Mouse (Mus musculus) CD4-positive, CD25-positive, alpha-beta regulatory T cell, adult 2 months (primary cell): ENCODE results near the gene Maml3.

ENCODE experiments used
- DNase-seq: peaks from one replicate; pipeline ENCODE4 v3.0.0-alpha.2; 2012; ENCODE audit warnings: low read depth, low spot score

Maml3 gene

DNA sequence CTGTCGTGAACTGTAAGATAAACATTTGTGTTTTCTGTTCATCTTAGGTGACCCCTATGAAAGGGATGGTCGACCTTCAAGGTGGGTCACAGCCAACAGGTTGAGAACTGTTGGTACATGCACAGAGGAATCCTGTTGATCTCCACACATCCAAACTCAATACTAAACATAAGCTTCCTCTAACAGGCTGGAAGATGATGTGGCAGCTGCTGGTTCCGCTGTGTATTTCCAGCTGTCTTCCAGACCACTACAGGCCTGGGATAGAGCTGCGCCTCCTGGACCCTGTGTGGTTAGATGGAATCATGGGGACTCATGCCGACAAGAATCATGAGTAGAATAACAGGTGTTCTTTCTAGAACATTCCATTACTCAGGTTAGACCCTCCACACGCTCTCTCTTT is 101.2 kb downstream of the Maml3 start:
- DNase-seq, result no peak

DNA sequence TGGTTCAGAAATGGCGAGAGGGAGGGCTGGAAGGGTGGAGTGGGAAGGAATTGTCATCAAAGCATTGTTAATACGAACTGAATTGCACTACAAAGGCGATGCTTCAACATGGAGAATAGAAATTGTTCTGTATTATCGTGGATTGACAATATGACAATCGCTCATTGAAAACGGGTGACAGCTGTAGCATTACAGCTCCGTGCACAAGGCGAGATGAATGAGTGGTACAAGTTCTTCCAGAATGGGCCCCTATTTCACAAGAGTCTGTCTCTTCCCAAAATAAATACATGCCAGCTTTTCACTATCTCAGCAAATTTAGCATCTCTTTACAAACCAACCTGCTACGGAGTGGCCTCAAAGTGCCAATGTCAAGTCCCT is 103.4 kb downstream of the Maml3 start:
- DNase-seq, result no peak

DNA sequence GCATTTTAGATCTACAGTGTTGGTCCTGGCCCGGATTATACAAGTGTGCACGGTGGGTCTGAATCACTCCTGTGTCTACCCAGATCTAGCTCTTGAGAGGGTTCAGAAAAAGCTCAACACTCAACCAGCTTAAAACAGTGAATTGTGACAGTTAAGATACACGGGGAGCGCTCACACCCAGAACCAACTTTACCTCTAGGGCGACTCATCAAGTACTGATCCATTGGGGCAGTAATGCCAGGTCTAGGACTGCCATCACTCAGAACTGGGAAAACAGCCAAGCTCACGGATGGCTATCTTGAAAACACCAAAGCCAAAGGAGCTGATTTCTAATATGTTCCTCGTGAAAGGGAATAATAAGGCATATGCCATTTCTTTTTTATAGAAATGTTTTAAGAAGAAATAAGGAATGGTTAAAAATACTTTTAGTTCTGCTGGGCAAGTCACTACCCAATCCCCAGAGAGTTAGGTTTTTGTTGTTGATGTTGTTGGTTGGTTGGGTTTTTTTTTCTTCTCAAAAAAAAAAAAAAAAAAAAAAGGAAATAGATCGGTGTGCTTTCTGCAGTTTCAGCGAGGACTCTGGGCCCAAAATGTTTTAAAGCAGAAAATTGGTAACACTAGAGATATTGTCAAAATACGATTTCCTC is 103.9 kb downstream of the Maml3 start:
- DNase-seq, result peak; percentile 21

DNA sequence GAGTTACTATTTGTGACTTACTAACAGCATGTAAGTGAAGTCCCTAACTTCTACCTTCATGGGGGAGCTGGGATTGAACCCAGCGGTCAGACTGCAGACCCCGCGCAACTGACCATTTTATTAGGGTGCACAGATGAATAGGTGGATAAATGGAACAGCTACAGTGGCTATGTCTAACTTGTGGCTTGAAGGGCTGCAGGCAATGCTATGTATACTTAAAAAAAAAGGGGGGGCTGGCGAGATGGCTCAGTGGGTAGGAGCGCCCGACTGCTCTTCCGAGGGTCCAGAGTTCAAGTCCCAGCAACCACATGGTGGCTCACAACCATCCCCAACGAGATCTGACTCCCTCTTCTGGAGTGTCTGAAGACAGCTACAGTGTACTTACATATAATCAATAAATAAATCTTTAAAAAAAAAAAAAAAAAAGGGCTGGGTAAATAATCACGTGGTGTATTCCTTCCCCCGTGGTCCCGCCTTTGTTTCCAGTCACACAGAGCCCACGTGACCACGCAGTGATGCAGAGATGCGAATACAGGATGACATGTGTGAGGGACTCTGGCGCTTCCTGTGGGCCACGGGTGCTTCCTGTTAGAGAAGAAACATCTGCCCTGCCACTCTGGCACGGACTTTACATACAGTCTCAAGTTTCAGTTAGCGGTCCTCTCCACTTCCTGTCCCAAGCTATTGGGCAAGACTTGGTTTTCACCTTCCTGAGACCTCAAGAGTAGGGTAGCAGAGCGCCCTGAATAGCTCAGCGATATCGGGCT is 105.0 kb downstream of the Maml3 start:
- DNase-seq, result peak; percentile 93

DNA sequence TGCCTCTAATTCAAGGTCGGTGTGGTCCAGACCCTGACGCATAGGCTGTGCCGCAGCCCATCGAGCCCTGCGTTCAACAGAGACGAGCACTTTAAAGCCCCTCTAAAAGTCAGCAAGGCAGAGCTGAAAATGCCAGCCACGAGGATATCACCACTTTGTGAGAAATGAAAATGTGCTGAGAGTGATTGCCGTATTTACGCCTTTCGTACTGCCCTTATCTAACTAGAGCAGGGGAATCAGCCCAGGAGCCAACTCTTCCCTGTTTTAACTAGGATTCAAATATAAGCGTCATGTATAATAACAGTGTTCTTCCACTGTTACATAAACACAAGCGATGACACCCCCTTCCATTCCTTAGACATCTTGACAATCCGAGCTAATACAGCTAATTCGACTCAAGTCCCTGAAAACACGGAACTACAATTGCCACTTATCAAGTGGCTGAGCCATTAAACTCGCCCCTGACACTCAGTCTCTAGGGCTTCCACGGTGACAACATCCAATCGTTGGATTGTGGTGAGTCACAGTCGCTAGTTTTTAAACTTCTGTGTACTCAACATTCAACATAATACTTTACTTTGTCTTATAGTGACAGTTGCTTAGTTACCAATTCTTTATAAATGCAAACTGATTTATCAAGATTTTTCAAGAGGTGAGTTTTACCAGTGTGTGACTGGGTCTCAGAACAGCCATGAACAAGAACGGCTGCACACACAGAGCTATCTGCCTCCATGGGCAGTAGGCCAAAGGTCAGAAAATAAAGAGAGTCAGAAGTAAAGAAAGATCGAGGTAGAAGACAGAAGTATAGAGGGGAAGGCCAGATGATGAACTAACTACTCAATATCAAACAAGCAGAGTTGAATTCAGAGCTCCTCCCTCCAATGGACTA is 106.1 kb downstream of the Maml3 start:
- no peak for DNase-seq

DNA sequence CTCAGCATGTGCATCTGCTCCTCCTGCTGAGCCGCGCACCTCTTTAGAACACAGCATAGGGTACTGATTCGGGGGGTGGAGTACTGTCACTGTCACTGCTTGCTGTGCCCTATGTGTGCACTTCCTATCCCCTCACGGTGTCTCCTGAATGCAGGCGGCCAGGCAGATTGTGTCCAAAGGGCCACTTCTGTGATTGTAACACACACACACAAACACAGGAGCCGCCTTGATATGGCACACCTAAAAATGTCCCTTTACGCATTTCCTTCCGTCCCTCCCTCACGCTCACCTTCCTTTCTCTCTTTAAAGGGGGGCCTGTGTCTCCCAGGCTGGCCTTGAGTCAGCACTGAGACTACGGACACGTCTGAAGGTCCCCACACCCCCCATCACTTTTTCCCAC is 107.3 kb downstream of the Maml3 start:
- DNase-seq, result no peak

DNA sequence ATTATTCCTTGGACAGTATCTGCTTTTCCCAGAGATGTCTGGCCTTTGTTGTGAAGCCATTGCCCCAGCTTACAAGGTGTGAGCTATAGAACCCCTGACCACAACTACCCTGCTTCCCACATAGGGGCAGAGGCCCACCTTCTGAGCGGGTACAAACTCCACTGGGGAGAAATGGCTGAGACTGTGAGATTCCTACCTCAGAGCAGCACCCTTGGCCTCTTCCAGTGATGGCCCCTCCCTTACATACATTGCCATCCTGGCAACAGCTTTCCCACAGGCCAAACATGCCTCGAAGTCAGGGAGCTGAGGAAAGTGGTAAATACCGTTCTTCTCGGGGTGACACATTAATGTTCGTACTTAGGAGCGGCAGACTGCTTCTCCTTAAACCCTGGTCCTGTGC is 118.4 kb downstream of the Maml3 start:
- no peak for DNase-seq

DNA sequence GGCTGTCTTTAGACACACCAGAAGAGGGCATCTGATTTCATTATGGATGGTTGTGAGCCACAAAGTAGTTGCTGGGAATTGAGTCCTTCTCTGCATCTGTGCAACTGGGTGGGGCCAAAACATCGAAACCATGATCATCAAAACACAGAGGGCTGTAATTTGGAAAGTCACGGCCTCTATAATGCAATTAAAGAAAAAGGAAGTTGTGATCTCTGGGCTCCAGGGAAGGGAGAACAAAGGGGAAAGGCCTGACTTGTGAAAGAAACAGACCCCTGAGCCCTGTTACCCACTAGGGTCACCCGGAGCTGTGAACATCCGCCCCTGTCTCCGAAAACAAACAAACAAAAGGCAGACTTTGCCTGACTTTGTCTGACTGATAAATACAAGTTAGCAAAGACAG is 123.4 kb downstream of the Maml3 start:
- no peak for DNase-seq

DNA sequence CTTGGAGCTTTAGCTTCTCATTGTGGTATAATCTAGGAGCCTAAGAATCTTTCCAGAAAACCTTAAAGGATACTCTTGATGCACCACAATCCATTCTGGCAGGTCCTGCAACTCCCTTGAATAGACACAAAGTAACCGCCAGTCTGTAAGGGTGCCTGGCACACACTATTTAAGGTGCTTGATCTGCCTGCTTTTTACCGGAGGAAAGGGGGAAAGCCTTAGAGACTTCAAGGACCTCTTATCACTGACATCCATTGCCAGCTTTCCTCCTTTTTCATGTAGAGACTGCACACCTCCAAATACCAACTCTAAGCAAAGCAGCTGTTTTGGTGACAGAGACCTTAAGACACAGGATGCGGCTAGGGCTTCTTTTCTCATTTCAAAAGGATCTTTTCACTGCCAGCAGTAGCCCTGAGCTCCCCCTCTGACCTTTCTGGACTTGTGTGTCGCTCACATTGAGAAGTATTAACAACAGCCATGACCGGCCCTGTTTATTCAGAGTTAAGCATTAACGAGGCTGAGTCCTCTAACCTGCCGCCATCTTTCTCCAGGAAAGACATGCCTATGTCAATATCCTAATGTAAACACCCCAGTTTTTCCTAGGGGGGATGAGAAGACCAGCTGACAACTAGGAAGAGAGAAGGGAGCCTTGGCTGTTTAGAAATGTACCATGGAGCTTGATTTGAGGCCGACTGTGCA is 127.1 kb downstream of the Maml3 start:
- DNase-seq, result no peak

DNA sequence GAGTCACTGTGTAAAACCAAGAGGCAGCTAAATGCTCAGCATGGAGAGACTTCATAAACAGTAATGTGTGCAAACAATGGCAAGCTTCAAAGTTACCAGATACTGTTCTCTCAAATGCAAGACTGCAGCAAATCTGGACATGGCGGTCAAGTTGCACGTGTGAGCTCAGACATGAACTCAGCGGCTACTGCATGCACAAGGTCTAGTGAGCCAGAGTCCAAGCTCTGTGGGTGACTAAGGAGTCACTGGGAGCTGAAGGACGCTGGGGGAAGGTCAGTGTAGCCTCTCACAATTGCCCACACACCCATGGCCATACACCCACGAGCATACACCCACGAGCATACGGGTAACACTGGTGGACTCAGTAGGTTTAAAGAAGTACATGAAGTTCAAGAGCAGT is 130.3 kb downstream of the Maml3 start:
- DNase-seq, result no peak

DNA sequence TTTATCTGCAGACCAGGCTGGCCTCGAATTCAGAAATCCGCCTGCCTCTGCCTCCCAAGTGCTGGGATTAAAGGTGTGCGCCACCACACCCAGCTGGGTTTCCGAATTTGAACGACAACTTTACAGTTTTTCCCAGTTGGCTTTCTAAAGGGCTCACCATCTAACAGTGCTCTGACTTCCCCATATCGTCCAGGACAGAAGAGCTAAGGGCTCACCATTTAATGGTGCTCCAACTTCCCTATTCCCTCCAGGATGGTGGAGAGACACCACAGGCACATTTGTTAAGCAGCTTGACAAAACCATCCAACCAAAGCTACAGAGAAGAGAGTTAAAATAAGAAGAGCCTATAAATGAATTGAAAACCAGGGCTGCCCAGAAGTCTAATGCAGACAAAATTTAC is 130.7 kb downstream of the Maml3 start:
- no peak for DNase-seq

DNA sequence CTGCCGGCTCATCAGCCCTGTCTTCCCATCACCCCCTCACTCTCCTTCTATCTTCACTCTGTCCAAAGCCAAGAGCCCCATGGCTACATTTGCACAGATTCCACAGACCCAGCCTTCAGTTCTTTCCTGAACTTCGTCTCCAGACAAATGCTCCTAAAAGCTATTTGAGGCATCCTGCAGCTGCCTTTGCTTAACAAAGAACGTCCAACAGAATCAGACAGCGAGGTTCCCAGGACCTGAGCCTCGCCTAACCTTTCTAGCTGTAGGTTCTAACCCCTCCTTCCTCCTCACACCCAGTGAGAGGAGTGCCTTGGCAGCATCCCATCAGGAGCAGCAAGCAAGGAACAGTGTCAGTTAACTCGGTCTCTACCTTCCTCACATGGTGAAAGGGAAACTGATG is 132.3 kb downstream of the Maml3 start:
- DNase-seq, result no peak

DNA sequence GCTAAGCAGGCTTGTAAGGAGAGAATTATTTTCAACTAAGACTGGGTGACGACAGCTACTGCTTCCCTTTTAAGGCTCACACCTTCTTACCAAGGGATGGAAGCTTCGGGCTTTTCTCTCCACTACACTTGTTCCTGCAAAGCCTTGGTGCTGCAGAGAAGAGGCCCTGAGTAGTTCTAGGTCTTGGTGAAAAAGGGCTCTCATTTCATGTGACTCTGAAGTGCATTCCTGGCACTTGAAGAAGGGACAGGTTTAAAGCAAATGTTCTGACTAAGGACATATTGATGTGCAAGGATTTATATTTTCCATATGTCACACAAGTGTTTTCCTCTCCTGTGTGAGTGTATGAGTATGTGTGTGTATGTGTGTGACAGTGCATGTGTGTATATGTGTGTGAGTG is 134.4 kb downstream of the Maml3 start:
- DNase-seq, result no peak

DNA sequence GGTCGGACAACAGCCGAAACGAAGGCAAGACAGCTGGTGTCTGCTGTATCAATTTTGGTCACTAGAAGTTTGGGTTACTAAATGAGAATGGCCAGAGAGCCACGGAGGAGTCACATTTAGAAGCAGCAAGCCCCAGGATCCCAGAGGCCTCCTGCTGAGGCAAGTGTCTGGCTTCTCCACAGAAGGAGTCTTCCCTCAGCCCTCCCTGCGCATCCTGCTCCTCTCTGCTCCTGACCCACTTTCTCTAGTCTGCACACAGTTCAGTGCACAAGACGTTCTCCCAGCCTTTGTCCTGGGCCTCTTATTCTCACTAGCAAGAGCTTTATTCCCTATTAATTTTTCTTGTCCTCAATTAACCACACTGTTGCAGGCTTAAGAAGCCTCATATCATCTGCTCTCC is 135.4 kb downstream of the Maml3 start:
- DNase-seq, result no peak

DNA sequence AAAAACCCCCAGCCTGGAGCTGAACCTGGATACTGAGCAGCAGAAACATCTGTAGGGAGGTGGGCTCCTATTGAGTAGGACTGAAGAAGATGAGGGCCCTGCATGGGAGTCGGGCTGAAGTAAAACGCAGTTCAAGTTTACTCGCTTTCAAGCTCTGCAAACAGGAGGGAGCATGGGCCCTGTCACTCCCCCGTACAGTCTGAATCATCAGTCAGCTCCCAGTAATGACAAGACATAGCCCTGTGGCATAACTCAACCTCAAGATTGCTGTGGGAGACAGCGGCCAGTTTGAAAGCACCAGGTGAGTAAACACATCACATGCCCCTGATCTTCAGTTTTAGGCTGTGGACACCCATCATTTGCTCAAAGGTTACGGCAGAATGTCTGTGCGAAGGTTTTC is 139.0 kb downstream of the Maml3 start:
- DNase-seq, result no peak

DNA sequence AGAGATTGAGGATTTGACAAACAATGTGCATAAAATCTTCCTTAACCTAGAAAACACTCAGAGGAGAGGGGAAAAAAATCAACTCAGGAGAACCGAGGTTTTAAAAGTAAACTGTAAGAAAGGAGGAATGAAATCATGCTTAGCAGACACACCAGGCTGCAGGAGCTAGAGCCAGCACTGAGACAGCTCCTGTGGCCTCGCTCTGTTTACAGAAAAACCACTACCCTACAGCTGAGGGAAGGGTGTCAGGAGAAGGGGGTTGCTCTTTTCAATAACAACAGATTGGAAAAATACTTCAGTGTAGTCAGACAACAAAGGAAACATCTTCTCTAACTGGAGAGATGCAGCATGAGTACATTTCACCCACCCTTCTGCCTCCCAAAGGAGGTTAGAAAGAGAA is 139.4 kb downstream of the Maml3 start:
- no peak for DNase-seq

DNA sequence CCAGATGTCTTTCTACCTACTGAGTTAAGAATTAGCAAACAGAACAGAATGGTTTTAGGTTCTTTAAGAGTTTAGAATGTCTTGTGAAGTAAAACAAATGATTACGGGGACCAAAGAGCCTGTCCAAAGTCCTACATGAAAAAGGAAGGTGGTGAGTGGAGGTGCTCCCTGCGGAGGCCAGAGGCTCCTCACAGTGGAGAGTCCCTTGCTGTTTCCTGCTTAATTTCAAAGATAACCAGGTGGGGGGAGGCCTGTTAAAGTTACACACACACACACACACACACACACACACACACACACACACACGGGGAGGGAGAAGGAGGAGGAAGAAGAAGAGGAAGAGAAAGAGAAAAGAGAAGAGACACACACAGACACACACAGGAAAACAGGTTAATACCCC is 139.9 kb downstream of the Maml3 start:
- DNase-seq, result no peak

DNA sequence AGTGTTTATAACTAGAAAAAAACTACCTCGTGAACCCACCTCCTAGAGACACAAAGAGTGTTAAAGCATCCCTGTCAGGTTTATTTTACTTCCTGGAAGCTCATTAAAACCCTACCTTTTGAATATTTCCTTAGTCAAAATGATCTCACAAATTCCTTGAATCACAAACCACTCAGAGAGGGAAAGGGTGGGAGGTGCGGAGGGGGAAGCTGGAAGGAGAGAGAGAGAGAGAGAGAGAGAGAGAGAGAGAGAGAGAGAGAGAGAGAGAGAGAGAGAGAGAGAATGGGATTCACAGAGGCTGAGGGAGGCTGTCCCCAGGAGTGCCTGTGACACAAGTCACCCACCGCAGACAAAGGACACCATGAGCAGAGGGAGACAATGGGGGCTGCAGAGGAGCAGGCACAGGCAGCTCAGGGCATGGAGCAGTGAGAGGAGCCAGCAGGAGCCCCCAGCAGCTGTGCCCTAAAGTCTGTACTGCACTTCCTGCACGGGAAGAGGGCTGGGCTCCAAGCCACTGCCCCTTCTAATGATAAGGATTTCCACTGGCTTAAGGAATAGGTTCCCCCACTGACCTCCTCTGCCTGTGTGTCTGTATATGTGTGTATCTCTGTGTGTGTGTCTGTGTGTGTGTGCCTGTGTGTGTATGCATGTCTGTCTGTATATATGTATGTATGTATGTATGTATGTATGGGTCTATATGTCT is 140.8 kb downstream of the Maml3 start:
- DNase-seq, result no peak

DNA sequence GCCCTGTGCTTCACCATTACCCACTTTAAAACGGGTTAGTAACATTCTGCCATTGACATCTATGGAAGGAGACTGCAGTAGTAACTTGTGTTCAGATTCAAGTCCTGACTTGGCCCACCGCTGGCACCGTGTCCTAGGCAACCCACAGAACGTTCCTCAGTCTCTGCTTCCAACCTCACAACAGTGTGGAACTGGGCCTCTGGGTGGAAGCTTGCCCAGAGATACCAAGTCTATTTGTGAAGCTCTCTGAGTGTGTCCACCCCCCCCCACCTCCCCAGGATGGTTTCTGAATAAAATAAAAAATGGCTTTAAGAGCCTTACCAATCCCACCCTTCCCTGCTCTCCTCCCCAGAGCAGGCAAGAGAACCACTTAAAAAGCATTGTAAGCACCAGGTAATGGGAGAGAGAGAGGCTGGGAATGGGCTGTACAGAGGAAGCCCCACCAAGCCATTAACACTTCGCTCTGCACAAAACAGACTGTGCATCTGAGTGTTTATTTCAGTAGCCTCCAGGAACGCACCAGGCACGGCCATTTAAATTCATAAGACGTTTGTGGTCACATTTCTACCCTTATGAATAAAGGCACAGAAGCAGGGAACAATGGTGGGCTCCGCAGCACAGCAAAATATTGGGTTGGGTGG is 141.6 kb downstream of the Maml3 start:
- no peak for DNase-seq

DNA sequence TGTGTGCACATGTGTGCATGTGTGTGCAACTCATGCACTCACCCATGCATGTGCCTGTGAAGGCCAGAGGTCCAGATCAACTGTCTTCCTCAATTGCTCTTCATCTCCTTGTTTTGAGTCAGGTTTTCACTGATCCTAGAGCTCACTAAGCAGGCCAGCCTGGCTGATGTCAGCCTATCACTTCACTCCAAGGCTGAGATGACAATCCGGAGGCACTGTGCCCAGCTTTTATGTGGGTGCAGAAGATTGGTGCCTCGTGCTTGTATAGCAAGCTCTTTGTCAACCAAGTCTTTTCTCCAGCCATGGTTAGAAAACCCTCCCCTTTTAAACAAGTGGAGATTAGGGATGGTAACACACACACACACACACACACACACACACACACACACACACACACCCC is 146.1 kb downstream of the Maml3 start:
- DNase-seq, result no peak

DNA sequence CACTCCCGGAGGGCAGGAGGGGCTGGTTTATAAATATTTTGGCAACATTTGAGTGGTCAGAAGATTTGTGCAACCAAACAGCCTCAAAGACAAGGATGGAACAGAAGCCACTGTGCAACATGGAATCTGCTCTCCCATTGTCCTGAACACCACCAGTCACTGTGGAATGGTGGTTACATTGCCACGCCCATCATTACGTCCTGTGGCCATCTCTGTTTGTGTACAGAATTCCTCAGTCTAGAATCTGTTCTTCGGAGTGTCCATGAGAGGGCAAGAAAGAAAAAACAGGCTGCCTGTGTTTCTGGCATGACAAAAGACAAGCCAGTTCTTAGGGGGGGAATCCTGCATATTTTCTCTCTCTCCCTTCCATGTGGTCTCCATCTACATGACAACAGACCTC is 150.4 kb downstream of the Maml3 start:
- no peak for DNase-seq
